Mouse (Mus musculus) heart, adult 2 months (tissue): ENCODE results near the gene Slc16a12.

ENCODE experiments used
- CTCF ChIP-seq: fragments of 200-600 bp; IDR thresholded peaks from 2 replicates; pipeline ENCODE4 v1.8.1; 2022; ENCODE audit warnings: antibody characterized with exemption, mild to moderate bottlenecking, moderate library complexity
- POLR2A ChIP-seq: fragments of 200-500 bp; IDR thresholded peaks from 2 replicates; pipeline ENCODE4 v1.6.1; 2011; ENCODE audit warnings: mild to moderate bottlenecking, low read depth, low read length, control low read depth; ENCODE audit not compliant: insufficient read depth

DNA sequence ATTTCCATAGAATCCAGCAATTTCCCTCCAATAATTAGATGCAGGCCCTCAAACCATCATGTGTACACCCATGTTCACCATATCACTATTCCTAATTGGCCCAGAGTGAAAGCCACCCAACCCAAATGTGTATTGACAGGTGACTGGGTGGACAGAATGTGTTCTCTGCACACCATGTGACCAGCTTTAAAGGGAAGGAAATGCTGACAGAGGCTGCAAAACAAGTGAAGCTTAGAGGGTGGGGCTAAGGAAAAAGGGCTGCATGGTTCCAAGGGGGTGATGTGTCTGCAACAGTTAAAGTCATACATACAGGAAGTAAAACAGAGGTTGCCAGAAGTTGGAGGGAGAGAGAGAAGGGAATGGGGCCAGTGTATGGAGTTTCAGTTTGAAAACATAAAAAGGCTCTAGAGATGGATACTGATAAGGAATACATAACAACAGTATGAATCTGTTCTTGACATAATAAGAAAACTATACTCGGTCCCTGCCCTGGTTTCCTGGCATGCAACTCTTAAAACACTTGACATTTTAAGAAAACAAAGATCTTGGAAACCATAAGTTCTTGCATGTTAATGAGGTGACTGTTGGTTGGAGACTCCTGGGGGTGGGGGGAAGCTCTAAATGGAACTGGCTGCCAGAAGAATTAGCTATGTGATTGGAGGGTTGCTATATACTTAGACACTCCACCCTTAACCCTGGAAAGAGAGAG lies 20.7 kb downstream of the Slc16a12 start:
- no peak for TF ChIP-seq CTCF
- no peak for TF ChIP-seq POLR2A
